Mouse (Mus musculus): ENCODE results near the gene Tmppe.
A peak's percentile ranks its signal among the peaks of the same experiment; 100 is the strongest.
"Not testable (repeated sequence)": the region's sequence is repeated elsewhere in the genome, so short reads cannot be mapped to it uniquely, and the experiment has no call there.

Tmppe gene

GRCm38 (mm10) chr9:114400949-114401684 lies at the start of gene Tmppe, which contains the start of gene Glb1:
Gene Tmppe (plus strand): TSS chr9:114401105.
Gene Glb1 (plus strand): TSS chr9:114401076.
- peak; percentile 76 for DNase-seq (ENCODE audit: low spot score in 2 of 2)

- peak; percentile 74 to 82 for DNase-seq (ENCODE audit: low spot score in 2 of 2)
Measured at GRCm38 (mm10) chr9:114367783-114368470, 33.0 kb upstream of the Tmppe start.

- no peak for DNase-seq (ENCODE audit: low spot score in 2 of 2)
Measured at GRCm38 (mm10) chr9:114368471-114368858, 32.4 kb upstream of the Tmppe start.

GRCm38 (mm10) chr9:114369389-114369788 lies 31.5 kb upstream of the Tmppe start:
- DNase-seq (ENCODE audit: low spot score in 2 of 2): not testable (repeated sequence)

- DNase-seq (ENCODE audit: low spot score in 2 of 2): not testable (repeated sequence)
Measured at GRCm38 (mm10) chr9:114371717-114372116, 29.2 kb upstream of the Tmppe start.

GRCm38 (mm10) chr9:114375276-114375962 lies 25.5 kb upstream of the Tmppe start:
- no peak for DNase-seq (ENCODE audit: low spot score in 2 of 2)

- DNase-seq (ENCODE audit: low spot score in 2 of 2): no peak
Measured at GRCm38 (mm10) chr9:114377168-114377567, 23.7 kb upstream of the Tmppe start.

- DNase-seq (ENCODE audit: low spot score in 2 of 2): no peak
Measured at GRCm38 (mm10) chr9:114379871-114380270, 21.0 kb upstream of the Tmppe start.

- DNase-seq (ENCODE audit: low spot score in 2 of 2): no peak
Measured at GRCm38 (mm10) chr9:114380881-114381733, 19.8 kb upstream of the Tmppe start.

- DNase-seq (ENCODE audit: low spot score in 2 of 2): no peak
Measured at GRCm38 (mm10) chr9:114382936-114383710, 17.8 kb upstream of the Tmppe start.

GRCm38 (mm10) chr9:114384691-114385090 lies 16.2 kb upstream of the Tmppe start:
- DNase-seq (ENCODE audit: low spot score in 2 of 2): no peak

GRCm38 (mm10) chr9:114385160-114385559 lies 15.7 kb upstream of the Tmppe start:
- DNase-seq (ENCODE audit: low spot score in 2 of 2): no peak

GRCm38 (mm10) chr9:114387086-114387485 lies 13.8 kb upstream of the Tmppe start:
- no peak for DNase-seq (ENCODE audit: low spot score in 2 of 2)

- no peak for DNase-seq (ENCODE audit: low spot score in 2 of 2)
Measured at GRCm38 (mm10) chr9:114388288-114388687, 12.6 kb upstream of the Tmppe start.

- DNase-seq (ENCODE audit: low spot score in 2 of 2): no peak
Measured at GRCm38 (mm10) chr9:114388701-114389370, 12.1 kb upstream of the Tmppe start.

GRCm38 (mm10) chr9:114389371-114389904 lies 11.5 kb upstream of the Tmppe start:
- DNase-seq (ENCODE audit: low spot score in 2 of 2): no peak

GRCm38 (mm10) chr9:114389905-114390748 lies 10.8 kb upstream of the Tmppe start, which contains the start of gene Crtap:
Gene Crtap (minus strand): TSS chr9:114390675.
- no peak for DNase-seq (ENCODE audit: low spot score in 2 of 2)

GRCm38 (mm10) chr9:114390749-114391075 lies 10.2 kb upstream of the Tmppe start:
- DNase-seq (ENCODE audit: low spot score in 2 of 2): no peak

- DNase-seq (ENCODE audit: low spot score in 2 of 2): not testable (repeated sequence)
Measured at GRCm38 (mm10) chr9:114394136-114394535, 6.8 kb upstream of the Tmppe start.
